Mouse (Mus musculus) liver, embryonic 11.5 days (tissue): Measurements from ENCODE around the gene Tead2. TPM values are rescaled to one million over a fixed set of nuclear protein-coding genes. Genes with fewer than 3 reads are reported as not detected.
"Not testable (repeated sequence)": the region's sequence is repeated elsewhere in the genome, so short reads cannot be mapped to it uniquely, and the experiment has no call there.

Experiments
- ATAC-seq: fragments of 200-750 bp; cut with Nextera tagmentation; replicated peaks from 2 replicates; pipeline ENCODE4 v1.8.0; 2017; ENCODE audit warnings: moderate number of reproducible peaks, mild to moderate bottlenecking, moderate TSS enrichment, moderate library complexity; ENCODE audit not compliant: low FRiP score
- DNase-seq: peaks from one replicate; pipeline ENCODE4 v3.0.0-alpha.2; 2017; ENCODE audit warnings: low spot score
- H3K27ac ChIP-seq: fragments of 300-500 bp; sonication (generic); 2 replicates; pipeline ENCODE4 v1.5.1; 2014; ENCODE audit warnings: mild to moderate bottlenecking, low read depth, low read length, control low read depth
- H3K27me3 ChIP-seq: fragments of 300-500 bp; sonication (generic); replicated peaks from 2 replicates; pipeline ENCODE4 v1.6.1; 2014; ENCODE audit warnings: low read length, mixed read lengths; ENCODE audit not compliant: control insufficient read depth, insufficient read depth
- H3K36me3 ChIP-seq: fragments of 300-500 bp; sonication (generic); 2 replicates; pipeline ENCODE4 v1.6.1; 2014; ENCODE audit warnings: mild to moderate bottlenecking, low read length, moderate library complexity, mixed read lengths; ENCODE audit not compliant: control insufficient read depth, insufficient read depth
- H3K4me1 ChIP-seq: fragments of 300-500 bp; sonication (generic); replicated peaks from 2 replicates; pipeline ENCODE4 v1.6.1; 2014; ENCODE audit warnings: low read length, mixed read lengths; ENCODE audit not compliant: control insufficient read depth, insufficient read depth
- H3K4me2 ChIP-seq: fragments of 300-500 bp; sonication (generic); 2 replicates; pipeline ENCODE4 v1.6.1; 2014; ENCODE audit warnings: mild to moderate bottlenecking, control low read depth, moderate library complexity
- H3K4me3 ChIP-seq: fragments of 300-500 bp; sonication (generic); 2 replicates; pipeline ENCODE4 v1.5.1; 2014; ENCODE audit warnings: low read depth, low read length, control low read depth
- H3K9ac ChIP-seq: fragments of 300-500 bp; sonication (generic); 2 replicates; pipeline ENCODE4 v1.6.1; 2014; ENCODE audit warnings: low read depth, low read length, control low read depth
- H3K9me3 ChIP-seq: fragments of 300-500 bp; sonication (generic); 2 replicates; pipeline ENCODE4 v1.6.1; 2016; ENCODE audit warnings: low read length, inconsistent platforms, mixed read lengths; ENCODE audit not compliant: control insufficient read depth
- WGBS: fragments of 180-500 bp; shearing (Covaris S2); extraction: QIAGEN DNeasy Blood & Tissue Kit; methylation state at CpG from one replicate; pipeline ENCODE4 v1.1.7; 2014; 5-methylcytosine and 5-hydroxymethylcytosine counted together
- polyA plus RNA-seq: library from polyadenylated mRNA; unstranded; fragments of >200 nt; fragmentation: Nextera tagmentation; extraction: Ambion mirVana; gene quantifications from 2 replicates; pipeline ENCODE4 v1.2.1, GENCODE M21; 2014

The Tead2 gene
- 69.3 and 75.9 TPM in 2 replicates for polyA plus RNA-seq

DNA sequence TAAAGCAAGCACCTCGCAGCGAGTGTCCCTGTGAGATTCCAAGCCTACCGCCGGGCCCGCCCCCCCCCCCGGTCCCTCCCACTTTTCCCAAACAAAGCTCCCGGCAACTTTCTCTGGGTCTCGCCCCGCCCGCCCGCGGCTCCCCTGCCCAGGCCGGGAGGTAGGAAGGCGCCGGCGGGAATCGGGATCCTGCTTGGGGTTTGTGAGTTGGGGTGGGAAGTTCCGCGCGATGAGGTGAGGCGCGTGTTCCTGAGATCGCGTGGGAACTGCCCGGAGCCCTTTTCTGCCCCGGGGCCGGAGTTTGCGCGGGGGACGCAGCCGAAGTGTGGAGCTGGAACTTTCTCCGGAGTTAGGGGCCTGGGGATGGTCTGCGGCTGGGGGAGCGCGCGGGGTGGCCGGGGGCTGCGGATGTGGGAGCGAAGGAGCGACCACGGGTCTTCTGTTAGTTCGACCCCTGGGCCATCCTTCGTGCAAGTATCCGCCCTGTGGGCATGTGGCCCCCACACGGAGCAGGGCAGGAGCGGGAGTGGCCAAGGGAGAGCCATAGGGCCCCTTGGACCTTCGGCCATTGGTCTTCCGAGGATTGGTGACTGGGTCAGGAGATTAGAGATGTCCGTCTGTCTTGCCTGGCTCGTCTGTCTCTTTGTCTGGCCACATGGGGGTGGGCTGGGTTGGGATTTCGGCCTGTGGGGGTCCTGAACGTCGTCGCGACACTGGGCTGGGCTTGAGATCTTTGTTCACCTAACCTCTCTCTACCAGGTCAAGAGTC is at the start of gene Tead2:
Gene Tead2 (plus strand): TSS at position 81 of the 769 bp plus-strand sequence.
- Histone ChIP-seq H3K9ac (peak within 1 kb of the TSS; percentile 79), H3K27me3 (peaks cover 23% of the 10 kb centered on the region), H3K36me3 (peaks cover 8% of the 10 kb centered on the region; the same call in 1 of the 2 replicates), H3K4me2 (peak within 1 kb of the TSS; percentile 68), H3K4me3 (peak within 1 kb of the TSS; percentile 62), H3K9me3 (no peaks in the 10 kb centered on the region), H3K27ac (peak within 1 kb of the TSS; percentile 80), H3K4me1 (peaks cover 14% of the 10 kb centered on the region)
- DNase-seq (peak; percentile 67), ATAC-seq (peak; percentile 13; the same call in 1 of the 2 replicates)
- 2% methylated on average over 52 of the region's 55 CpGs for whole genome bisulfite sequencing

DNA sequence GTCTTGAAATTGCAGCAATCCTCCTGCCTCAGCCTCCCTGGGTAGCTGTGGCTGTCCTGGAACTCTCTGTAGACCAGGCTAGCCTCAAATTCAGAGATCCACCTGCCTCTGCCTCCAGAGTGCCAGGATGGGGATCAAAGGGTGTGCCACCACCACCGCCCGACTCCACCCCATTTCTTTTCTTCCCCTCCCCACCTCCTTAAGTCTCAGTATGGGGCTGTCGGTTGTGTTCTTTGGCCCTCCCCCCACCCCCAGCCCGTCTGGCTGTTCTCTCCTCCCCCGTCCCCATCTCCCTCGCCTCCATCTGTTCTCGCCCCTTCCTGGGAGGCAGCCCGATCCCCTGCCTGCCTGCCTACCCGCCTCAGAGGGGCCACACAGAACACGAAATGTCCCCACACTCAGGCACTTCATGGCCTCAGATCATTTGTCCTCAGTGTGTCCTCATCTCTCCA is 48.6 kb upstream of the Tead2 start:
- H3K4me3 ChIP-seq: no peak overlapping the region
- H3K4me1 ChIP-seq: peaks cover 9% of the 10 kb centered on the region
- no peak overlapping the region for H3K9ac ChIP-seq
- peaks cover 18% of the 10 kb centered on the region for H3K9me3 ChIP-seq
- WGBS: 19% methylated on average over 10 of the region's 10 CpGs
- no peak for ATAC-seq
- no peak for DNase-seq
- H3K27me3 ChIP-seq: peaks cover 81% of the 10 kb centered on the region
- H3K4me2 ChIP-seq: no peak overlapping the region
- H3K36me3 ChIP-seq: no peaks in the 10 kb centered on the region
- no peak overlapping the region for H3K27ac ChIP-seq

DNA sequence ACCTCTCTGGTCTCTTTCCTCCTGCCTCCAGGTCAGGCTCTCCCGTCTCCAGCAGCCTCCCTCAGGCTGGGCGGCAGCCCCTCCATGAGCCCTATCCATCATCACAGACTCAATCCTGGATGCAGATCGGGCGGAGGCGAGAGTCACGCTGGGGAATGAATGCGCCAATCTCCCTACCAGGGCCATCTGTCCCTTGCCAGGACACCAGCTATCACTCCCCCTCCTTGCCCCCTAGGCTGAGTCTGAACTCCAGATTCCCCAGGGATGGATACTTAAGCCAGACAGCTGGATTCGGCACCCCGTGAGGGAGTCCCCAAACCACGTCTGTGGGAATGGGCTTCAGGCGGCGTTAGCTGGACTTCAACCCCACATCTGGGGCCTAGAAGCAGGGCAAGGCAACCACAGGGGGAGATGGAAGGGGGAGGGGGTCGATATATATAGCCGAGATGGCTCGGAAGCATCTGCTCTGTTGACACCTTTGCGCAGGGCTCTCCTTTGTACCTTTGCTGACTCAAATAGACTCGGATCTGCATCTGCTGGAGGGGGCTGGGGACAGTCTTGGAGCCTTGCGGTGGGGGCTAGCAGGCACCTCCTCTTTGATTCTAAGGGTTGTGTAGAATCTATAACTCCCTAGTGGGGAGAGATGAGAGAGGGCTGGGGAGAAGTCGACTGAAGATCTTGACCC is 47.6 kb upstream of the Tead2 start:
- Histone ChIP-seq H3K36me3 (no peaks in the 10 kb centered on the region), H3K9ac (no peak overlapping the region), H3K4me1 (peaks cover 4% of the 10 kb centered on the region), H3K4me3 (no peak overlapping the region), H3K9me3 (peaks cover 18% of the 10 kb centered on the region), H3K27me3 (peaks cover 79% of the 10 kb centered on the region), H3K27ac (no peak overlapping the region; the same call in 1 of the 2 replicates), H3K4me2 (no peak overlapping the region)
- no peak for DNase-seq
- no peak for ATAC-seq
- 6% methylated on average over 19 of the region's 19 CpGs for WGBS

DNA sequence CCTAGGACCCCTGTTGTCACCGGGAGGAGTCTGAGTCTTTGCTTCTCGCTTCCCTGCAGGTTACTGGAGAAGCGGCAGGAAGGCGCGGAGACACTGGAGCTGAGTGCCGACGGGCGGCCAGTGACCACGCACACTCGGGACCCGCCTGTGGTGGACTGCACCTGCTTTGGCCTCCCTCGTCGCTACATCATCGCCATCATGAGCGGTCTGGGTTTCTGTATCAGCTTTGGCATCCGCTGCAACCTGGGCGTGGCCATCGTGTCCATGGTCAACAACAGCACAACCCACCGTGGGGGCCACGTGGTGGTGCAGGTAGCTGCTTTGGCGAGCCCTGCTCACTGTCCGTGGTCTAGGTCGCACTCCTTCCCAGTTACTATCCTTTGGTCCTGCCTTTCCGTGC is 46.9 kb upstream of the Tead2 start:
- WGBS: 8% methylated on average over 24 of the region's 24 CpGs
- peaks cover 18% of the 10 kb centered on the region for H3K9me3 ChIP-seq
- H3K9ac ChIP-seq: no peak overlapping the region
- no peak for ATAC-seq
- no peak overlapping the region for H3K4me3 ChIP-seq
- H3K27ac ChIP-seq: no peak overlapping the region
- peaks cover 4% of the 10 kb centered on the region for H3K4me1 ChIP-seq
- no peak for DNase-seq
- H3K4me2 ChIP-seq: no peak overlapping the region
- H3K36me3 ChIP-seq: no peaks in the 10 kb centered on the region
- H3K27me3 ChIP-seq: peaks cover 75% of the 10 kb centered on the region

DNA sequence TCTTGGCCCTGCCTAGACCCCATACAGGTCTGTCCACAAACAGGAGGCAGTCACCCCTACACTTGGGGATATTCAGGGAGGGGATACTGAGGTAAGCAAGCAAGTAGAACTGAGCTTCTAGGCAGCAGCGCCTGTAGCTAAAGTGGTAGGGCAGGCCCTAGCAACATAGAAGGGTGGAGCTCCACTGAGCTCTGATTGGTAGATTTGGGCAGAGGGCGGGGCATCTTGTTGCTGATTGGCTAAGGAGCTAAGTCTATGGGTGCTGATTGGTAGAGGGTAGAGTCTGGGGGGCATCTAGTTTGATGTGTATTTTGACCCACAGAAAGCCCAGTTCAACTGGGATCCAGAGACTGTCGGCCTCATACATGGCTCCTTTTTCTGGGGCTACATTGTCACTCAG is 46.1 kb upstream of the Tead2 start:
- H3K9ac ChIP-seq: no peak overlapping the region
- peaks cover 70% of the 10 kb centered on the region for H3K27me3 ChIP-seq
- H3K4me1 ChIP-seq: no peaks in the 10 kb centered on the region
- peaks cover 18% of the 10 kb centered on the region for H3K9me3 ChIP-seq
- no peak overlapping the region for H3K4me3 ChIP-seq
- no peaks in the 10 kb centered on the region for H3K36me3 ChIP-seq
- H3K4me2 ChIP-seq: no peak overlapping the region
- DNase-seq: no peak
- no peak overlapping the region for H3K27ac ChIP-seq
- ATAC-seq: no peak
- 83% methylated on average over 3 of the region's 3 CpGs for WGBS

DNA sequence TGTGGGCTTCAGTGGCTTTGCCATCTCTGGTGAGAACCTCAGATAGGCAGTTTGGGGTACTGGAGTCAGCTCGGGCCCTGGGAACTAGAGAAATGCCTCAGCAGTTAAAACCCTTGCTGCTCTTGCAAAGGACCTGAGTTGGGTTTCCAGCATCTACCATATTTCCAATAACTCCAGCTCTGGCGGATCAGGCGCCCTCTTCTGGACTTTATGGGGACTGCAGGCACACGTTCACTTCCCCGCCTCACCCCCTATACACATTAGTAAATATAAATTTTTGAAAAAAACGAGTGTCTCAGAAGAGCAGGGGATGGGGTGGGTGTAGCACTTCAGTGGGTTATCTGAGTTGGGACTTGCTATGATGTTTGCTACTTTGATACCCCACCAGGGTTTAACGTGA is 42.6 kb upstream of the Tead2 start:
- no peak overlapping the region for H3K27ac ChIP-seq
- peaks cover 18% of the 10 kb centered on the region for H3K9me3 ChIP-seq
- H3K4me1 ChIP-seq: 0 out of 2 replicates have a peak, but pooled peaks cover 3% of the 10 kb centered on the region
- peaks cover 70% of the 10 kb centered on the region for H3K27me3 ChIP-seq
- H3K4me3 ChIP-seq: no peak overlapping the region
- ATAC-seq (no peak), DNase-seq (no peak)
- WGBS: 52% methylated on average over 7 of the region's 7 CpGs
- no peak overlapping the region for H3K4me2 ChIP-seq
- H3K36me3 ChIP-seq: no peaks in the 10 kb centered on the region
- no peak overlapping the region for H3K9ac ChIP-seq

DNA sequence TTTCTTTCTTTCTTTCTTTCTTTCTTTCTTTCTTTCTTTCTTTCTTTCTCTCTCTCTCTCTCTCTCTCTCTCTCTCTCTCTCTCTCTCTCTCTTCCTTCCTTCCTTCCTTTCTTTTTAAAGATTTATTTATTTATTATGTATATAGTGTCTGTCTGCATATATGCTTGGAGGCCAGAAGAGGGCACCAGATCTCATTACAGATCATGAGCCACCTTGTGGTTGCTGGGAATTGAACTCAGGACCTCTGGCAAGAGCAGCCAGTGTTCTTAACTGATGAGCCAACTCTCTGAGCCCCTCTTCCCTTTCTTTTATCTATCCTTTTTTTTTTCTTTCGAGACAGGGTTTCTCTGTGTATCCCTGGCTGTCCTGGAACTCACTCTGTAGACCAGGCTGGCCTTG is 41.8 kb upstream of the Tead2 start:
- H3K27me3 ChIP-seq: peaks cover 70% of the 10 kb centered on the region
- not testable (repeated sequence) for DNase-seq, H3K27ac ChIP-seq, H3K4me2 ChIP-seq, H3K9ac ChIP-seq, H3K4me3 ChIP-seq, H3K36me3 ChIP-seq, ATAC-seq, H3K4me1 ChIP-seq
- H3K9me3 ChIP-seq: peaks cover 16% of the 10 kb centered on the region
- WGBS: 42% methylated on average over 1 of the region's 1 CpGs

DNA sequence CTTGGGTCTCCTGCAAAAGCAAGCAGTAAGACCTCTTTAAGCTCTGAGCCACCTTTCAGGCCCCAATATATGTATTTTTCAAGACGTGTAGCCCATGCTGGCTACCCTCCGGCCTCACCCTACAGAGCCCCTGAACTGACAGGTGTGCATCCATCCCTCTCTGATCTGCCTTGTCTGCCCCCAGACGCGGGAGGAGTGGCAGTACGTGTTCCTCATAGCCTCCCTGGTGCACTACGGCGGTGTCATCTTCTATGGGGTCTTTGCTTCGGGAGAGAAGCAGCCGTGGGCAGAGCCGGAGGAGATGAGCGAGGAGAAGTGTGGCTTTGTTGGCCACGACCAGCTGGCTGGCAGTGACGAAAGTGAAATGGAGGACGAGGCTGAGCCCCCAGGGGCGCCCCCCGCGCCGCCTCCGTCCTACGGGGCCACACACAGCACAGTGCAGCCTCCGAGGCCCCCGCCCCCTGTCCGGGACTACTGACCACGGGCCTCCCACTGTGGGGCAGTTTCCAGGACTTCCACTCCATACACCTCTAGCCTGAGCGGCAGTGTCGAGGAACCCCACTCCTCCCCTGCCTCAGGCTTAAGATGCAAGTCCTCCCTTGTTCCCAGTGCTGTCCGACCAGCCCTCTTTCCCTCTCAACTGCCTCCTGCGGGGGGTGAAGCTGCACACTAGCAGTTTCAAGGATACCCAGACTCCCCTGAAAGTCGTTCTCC is 40.8 kb upstream of the Tead2 start:
- H3K36me3 ChIP-seq: no peaks in the 10 kb centered on the region
- no peak for DNase-seq
- no peak for ATAC-seq
- WGBS: 7% methylated on average over 29 of the region's 29 CpGs
- no peak overlapping the region for H3K4me3 ChIP-seq
- peaks cover 8% of the 10 kb centered on the region for H3K9me3 ChIP-seq
- peaks cover 70% of the 10 kb centered on the region for H3K27me3 ChIP-seq
- H3K4me1 ChIP-seq: 0 out of 2 replicates have a peak, but pooled peaks cover 3% of the 10 kb centered on the region
- H3K27ac ChIP-seq: no peak overlapping the region
- no peak overlapping the region for H3K9ac ChIP-seq
- no peak overlapping the region for H3K4me2 ChIP-seq
